Mouse (Mus musculus) midbrain, postnatal 0 days (tissue): ENCODE data around the gene Serac1. TPM values are rescaled to one million over a fixed set of nuclear protein-coding genes. Genes with fewer than 3 reads are reported as not detected.

ENCODE experiments used
- ATAC-seq: fragments of 200-750 bp; cut with Nextera tagmentation; 2 replicates; pipeline ENCODE4 v1.8.0; 2017; ENCODE audit warnings: moderate number of reproducible peaks, mild to moderate bottlenecking, moderate TSS enrichment, moderate library complexity; ENCODE audit not compliant: low FRiP score
- DNase-seq: peaks from one replicate; pipeline ENCODE4 v3.0.0-alpha.2; 2015; ENCODE audit warnings: low spot score
- H3K27ac ChIP-seq: fragments of 300-500 bp; sonication (generic); 2 replicates; pipeline ENCODE4 v1.5.1; 2014; ENCODE audit warnings: low read depth, mild to moderate bottlenecking, low read length, mixed read lengths
- H3K27me3 ChIP-seq: fragments of 300-500 bp; sonication (generic); 2 replicates; pipeline ENCODE4 v1.6.1; 2014; ENCODE audit warnings: low read length, control low read depth, mixed read lengths; ENCODE audit not compliant: insufficient read depth
- H3K36me3 ChIP-seq: fragments of 300-500 bp; sonication (generic); 2 replicates; pipeline ENCODE4 v1.6.1; 2014; ENCODE audit warnings: low read length, control low read depth, mixed read lengths; ENCODE audit not compliant: insufficient read depth
- H3K4me1 ChIP-seq: fragments of 300-500 bp; sonication (generic); 2 replicates; pipeline ENCODE4 v1.6.1; 2014; ENCODE audit warnings: mild to moderate bottlenecking, control low read depth, antibody characterized with exemption, low read length, mixed read lengths; ENCODE audit not compliant: insufficient read depth
- H3K4me2 ChIP-seq: fragments of 300-500 bp; sonication (generic); 2 replicates; pipeline ENCODE4 v1.6.1; 2014; ENCODE audit warnings: low read depth, mild to moderate bottlenecking, low read length, mixed read lengths; ENCODE audit not compliant: poor library complexity, severe bottlenecking
- H3K4me3 ChIP-seq: fragments of 300-500 bp; sonication (generic); 2 replicates; pipeline ENCODE4 v1.5.1; 2014; ENCODE audit warnings: low read depth, mild to moderate bottlenecking, low read length, moderate library complexity
- H3K9ac ChIP-seq: fragments of 300-500 bp; sonication (generic); replicated peaks from 2 replicates; pipeline ENCODE4 v1.6.1; 2014; ENCODE audit warnings: mild to moderate bottlenecking, low read length, moderate library complexity, mixed read lengths; ENCODE audit not compliant: poor library complexity, severe bottlenecking
- H3K9me3 ChIP-seq: fragments of 300-500 bp; sonication (generic); 2 replicates; pipeline ENCODE4 v1.6.1; 2016; ENCODE audit warnings: low read length, control low read depth
- CTCF ChIP-seq: IDR thresholded peaks from 2 replicates; pipeline ENCODE4 v1.5.1; 2016; ENCODE audit warnings: antibody characterized with exemption, mild to moderate bottlenecking
- WGBS: fragments of 180-500 bp; shearing (Covaris S2); extraction: QIAGEN DNeasy Blood & Tissue Kit; methylation state at CpG from one replicate; pipeline ENCODE4 v1.1.7; 2014; 5-methylcytosine and 5-hydroxymethylcytosine counted together
- polyA plus RNA-seq: library from polyadenylated mRNA; unstranded; fragments of >200 nt; fragmentation: Nextera tagmentation; extraction: Ambion mirVana; gene quantifications from 2 replicates; pipeline ENCODE4 v1.2.1, GENCODE M21; 2015
- total RNA-seq: library from RNA; depleted of rRNA; stranded (reverse); fragments of >200 nt; gene quantifications from 2 replicates; pipeline ENCODE4 v1.2.3, GENCODE M21; 2014

The Serac1 gene
- total and polyA plus RNA-seq, 2 experiments from 2014 or later: 6.8 to 14.3 TPM

DNA sequence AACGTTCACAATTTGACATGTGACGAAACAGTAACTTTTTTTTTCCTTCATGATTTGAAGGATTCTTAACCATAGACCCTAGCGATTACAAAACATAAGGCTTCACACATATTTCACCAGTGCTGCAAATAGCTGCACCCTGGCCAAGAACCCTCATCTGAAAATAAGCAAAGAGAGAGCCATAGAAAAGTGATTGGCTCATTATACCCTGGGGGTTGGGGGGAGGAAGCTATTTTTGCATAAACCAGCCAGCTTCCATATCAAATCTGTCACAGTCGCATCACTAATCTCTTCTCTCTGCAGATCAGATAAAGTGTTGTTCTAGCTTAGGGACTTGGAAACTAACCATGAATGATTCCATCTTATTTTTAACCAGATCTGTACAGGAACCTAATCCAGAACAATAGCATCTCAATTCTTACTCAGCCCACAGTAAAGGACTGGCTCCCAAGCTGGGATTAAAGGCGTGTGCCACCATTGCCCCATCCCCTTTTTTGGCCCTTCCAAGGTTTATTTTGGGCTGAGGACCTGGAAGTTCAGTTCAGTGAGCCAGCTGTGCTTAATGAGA is 3.9 kb upstream of the Serac1 start:
- 83% methylated on average over 5 of the region's 5 CpGs for WGBS
- no peak for TF ChIP-seq CTCF
- Histone ChIP-seq H3K9ac (no peak overlapping the region), H3K27me3 (no peaks in the 10 kb centered on the region), H3K36me3 (peaks cover 23% of the 10 kb centered on the region), H3K4me3 (no peak overlapping the region), H3K27ac (no peak overlapping the region), H3K4me2 (no peak overlapping the region), H3K9me3 (no peaks in the 10 kb centered on the region), H3K4me1 (peaks cover 8% of the 10 kb centered on the region; the same call in 1 of the 2 replicates)
- ATAC-seq: no peak
- no peak for DNase-seq

- Histone ChIP-seq H3K9me3 (no peaks in the 10 kb centered on the region), H3K4me1 (no peaks in the 10 kb centered on the region), H3K4me2 (no peak overlapping the region), H3K27ac (no peak overlapping the region), H3K27me3 (no peaks in the 10 kb centered on the region), H3K9ac (no peak overlapping the region), H3K36me3 (peaks cover 31% of the 10 kb centered on the region), H3K4me3 (no peak overlapping the region)
- ATAC-seq (no peak), DNase-seq (no peak)
- no peak for TF ChIP-seq CTCF
- WGBS: 90% methylated on average over 7 of the region's 7 CpGs
Measured at GRCm38 (mm10) chr17:6073405-6073804, 6.1 kb downstream of the Serac1 start.

DNA sequence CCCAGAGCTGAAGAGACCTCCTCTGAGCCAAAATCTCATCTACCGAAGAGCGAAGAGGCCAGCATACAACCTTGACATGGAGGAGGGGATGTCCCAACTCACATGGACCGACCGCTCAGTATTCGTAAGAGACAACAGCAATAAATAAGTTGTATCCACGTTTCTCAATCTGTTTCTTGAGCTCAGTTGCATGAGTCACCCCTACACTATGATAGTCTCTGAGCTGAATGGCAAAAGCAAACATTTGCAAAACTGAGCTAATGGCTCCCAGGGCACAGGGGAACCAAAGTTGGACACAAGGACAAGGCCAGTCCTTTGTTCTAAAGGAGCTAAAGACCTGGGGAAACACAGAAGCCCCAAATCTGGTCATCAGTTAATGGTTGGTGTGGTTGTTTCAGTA is 9.7 kb downstream of the Serac1 start:
- ATAC-seq: no peak
- no peak for TF ChIP-seq CTCF
- WGBS: 95% methylated on average over 6 of the region's 6 CpGs
- no peaks in the 10 kb centered on the region for H3K9me3 ChIP-seq
- H3K4me3 ChIP-seq: no peak overlapping the region
- H3K36me3 ChIP-seq: peaks cover 53% of the 10 kb centered on the region
- H3K27ac ChIP-seq: no peak overlapping the region
- no peak overlapping the region for H3K9ac ChIP-seq
- no peak for DNase-seq
- no peak overlapping the region for H3K4me2 ChIP-seq
- H3K4me1 ChIP-seq: no peaks in the 10 kb centered on the region
- H3K27me3 ChIP-seq: no peaks in the 10 kb centered on the region

- no peak overlapping the region for H3K9ac ChIP-seq
- no peak overlapping the region for H3K4me3 ChIP-seq
- 93% methylated on average over 7 of the region's 7 CpGs for WGBS
- ATAC-seq: no peak
- H3K9me3 ChIP-seq: no peaks in the 10 kb centered on the region
- no peak for TF ChIP-seq CTCF
- H3K4me1 ChIP-seq: no peaks in the 10 kb centered on the region
- no peaks in the 10 kb centered on the region for H3K27me3 ChIP-seq
- no peak overlapping the region for H3K27ac ChIP-seq
- peaks cover 62% of the 10 kb centered on the region for H3K36me3 ChIP-seq
- no peak for DNase-seq
- no peak overlapping the region for H3K4me2 ChIP-seq
Measured at GRCm38 (mm10) chr17:6067613-6068012, 11.9 kb downstream of the Serac1 start.

DNA sequence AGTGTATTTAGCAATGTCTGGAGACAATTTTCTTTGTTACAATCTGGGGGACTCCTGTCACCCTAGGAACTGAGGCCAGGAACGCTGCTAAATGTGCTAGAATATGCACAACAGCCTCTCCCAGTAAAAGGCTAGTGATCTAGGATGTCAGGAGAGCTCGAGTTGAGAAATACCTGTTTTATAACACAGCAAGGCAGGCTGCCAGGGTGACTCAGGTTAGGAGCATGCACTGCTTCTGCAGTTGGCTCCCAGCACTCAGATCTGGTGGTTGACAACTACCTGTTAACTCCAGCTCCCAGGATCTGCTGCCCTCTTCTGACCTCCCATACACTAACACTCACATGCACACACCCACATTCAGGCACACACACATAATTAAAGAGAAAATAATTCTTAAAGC is 13.5 kb downstream of the Serac1 start:
- Histone ChIP-seq H3K27ac (no peak overlapping the region), H3K9me3 (no peaks in the 10 kb centered on the region), H3K4me1 (no peaks in the 10 kb centered on the region), H3K4me2 (no peak overlapping the region), H3K9ac (no peak overlapping the region), H3K4me3 (no peak overlapping the region), H3K27me3 (no peaks in the 10 kb centered on the region), H3K36me3 (peaks cover 60% of the 10 kb centered on the region)
- no peak for ATAC-seq
- WGBS: 94% methylated on average over 2 of the region's 2 CpGs
- DNase-seq: no peak
- no peak for TF ChIP-seq CTCF

DNA sequence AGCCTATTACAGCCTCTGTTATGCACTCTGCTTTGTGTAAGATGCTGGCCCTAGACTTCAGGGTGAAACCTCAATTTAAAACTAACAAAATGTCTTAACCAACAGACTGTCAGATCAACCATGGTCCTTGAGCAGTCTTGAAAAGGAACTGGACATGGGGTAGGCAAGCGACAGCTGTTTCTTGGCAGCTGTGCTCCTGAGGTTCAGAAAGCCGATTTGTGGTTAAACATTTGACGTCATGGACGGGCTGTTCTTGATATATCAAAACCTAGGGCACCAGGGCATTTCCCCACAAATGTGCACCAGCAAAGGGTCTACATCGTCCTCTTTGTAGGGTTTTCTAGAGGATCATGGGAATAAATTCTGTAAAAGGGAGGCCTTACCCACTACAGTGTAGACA is 16.0 kb downstream of the Serac1 start:
- 95% methylated on average over 5 of the region's 5 CpGs for WGBS
- no peak for DNase-seq
- Histone ChIP-seq H3K9me3 (no peaks in the 10 kb centered on the region), H3K4me2 (no peak overlapping the region), H3K27me3 (no peaks in the 10 kb centered on the region), H3K36me3 (peaks cover 55% of the 10 kb centered on the region), H3K27ac (no peak overlapping the region), H3K9ac (no peak overlapping the region), H3K4me1 (no peaks in the 10 kb centered on the region), H3K4me3 (no peak overlapping the region)
- TF ChIP-seq CTCF: no peak
- no peak for ATAC-seq
